Mouse (Mus musculus) E14TG2a.4 (cell line): ENCODE measurements around the gene Plpp7.

ENCODE experiments used
- CTCF ChIP-seq: conservative IDR thresholded peaks from 2 replicates; pipeline ENCODE4 v1.5.1; 2014; ENCODE audit warnings: low read length
- NANOG ChIP-seq: IDR thresholded peaks from 2 replicates; pipeline ENCODE4 v1.6.1; 2014; ENCODE audit warnings: borderline replicate concordance, low read length, mixed read lengths

DNA sequence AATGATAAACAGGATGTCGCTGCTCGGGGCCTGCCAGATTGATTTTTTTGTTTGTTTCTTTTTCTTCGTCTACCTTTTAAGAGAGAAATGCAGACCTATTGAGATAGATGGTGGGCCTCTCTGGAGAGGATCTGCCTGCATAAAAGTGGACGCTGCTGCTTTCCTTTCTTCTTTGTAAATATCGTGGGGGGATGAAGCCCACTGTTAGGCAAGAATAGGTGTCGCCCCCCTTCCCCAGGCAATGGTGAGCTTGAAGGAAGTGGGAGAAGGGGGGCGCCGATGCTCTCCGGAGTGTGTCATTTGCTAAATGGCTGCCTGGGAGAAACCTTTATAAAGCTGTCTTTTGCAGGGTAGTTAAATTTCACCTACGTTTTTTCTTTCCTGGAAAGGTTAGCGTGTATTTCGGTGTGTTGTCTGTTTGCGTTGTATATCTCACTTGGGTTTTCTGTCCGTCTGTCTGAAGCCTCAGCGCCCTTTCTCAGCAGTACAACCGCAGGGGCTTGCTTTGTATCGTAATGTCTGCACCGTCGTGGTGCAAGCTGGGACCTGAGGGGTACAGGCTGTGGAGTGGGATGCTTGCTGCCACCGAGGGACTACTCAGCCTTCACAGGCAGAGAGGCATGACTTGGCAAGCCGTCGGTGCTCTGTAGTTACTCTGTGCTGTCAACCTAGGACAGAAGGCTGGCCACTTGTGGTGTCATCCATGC, 56.5 kb downstream of the Plpp7 start:
- TF ChIP-seq CTCF (no peak), NANOG (no peak)
